In the genomic region with DNA sequence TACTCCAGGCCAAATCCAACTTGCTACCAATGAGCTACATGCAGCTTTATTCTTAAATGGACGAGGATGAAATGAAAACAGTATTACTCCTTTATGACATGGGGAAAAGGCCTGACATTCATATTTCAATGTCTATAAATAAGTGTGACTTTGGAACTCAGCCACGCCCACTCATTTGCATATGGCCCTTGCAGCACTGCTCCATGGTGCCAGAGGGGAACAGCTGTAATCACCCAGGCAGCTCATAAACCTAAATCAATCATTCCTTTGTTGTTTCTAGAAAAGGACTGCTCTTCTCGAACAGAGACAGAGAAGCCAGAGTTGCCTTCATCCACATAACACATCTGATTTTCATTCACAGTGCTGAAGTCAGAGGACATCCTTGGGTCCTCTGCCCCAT, we compare ENCODE assay signal across 22 mouse cellular contexts.
A peak's percentile ranks its signal among the peaks of the same experiment; 100 is the strongest.
DNase-seq lines count a peak whose midpoint lies in the region; ATAC-seq and TF ChIP-seq lines count a peak whose summit lies in the region.
"Had no signal": no experiment of that assay in that cellular context is flagged by ENCODE, and none has a peak within 500 bp of the region (broad histone marks: within the 10 kb centered on the region; RNA-seq: fewer than 3 reads in every experiment).

No protein-coding gene starts in this region.

- no peak for TF ChIP-seq EP300 in heart, postnatal 0 days (IDR thresholded peaks at IDR 0.05; ENCODE audit: low read depth)
- TF ChIP-seq EP300 in stomach, postnatal 0 days (optimal IDR thresholded peaks at IDR 0.05), result no peak

- WGBS in heart, postnatal 0 days, result 60% methylated on average over 3 of the region's 3 CpGs
- 49% methylated on average over 3 of the region's 3 CpGs for WGBS in lung, embryonic 14.5 days
- 40% methylated on average over 3 of the region's 3 CpGs for WGBS in intestine, postnatal 0 days
- 50% methylated on average over 3 of the region's 3 CpGs for WGBS in stomach, postnatal 0 days

- H3K9me3 ChIP-seq in heart, postnatal 0 days (replicated peaks; ENCODE audit: control insufficient read depth, low read length), result no peaks in the 10 kb centered on the region
- H3K9me3 ChIP-seq in lung, embryonic 14.5 days (ENCODE audit: low read depth, low read length), result no peaks in the 10 kb centered on the region
- H3K9me3 ChIP-seq in intestine, postnatal 0 days (ENCODE audit: control insufficient read depth), result no peaks in the 10 kb centered on the region
- no peaks in the 10 kb centered on the region for H3K9me3 ChIP-seq in stomach, postnatal 0 days (ENCODE audit: control insufficient read depth, low read length)
- H3K9me3 ChIP-seq: embryonic facial prominence, embryonic 15.5 days; hindbrain, embryonic 13.5 days; megakaryocyte, embryonic 14.5 days had no signal

- 0 out of 2 replicates have a peak, but pooled peaks cover 6% of the 10 kb centered on the region for H3K36me3 ChIP-seq in heart, postnatal 0 days (replicated peaks; ENCODE audit: control insufficient read depth, insufficient read depth, low read length)
- H3K36me3 ChIP-seq in lung, embryonic 14.5 days (ENCODE audit: insufficient read depth), result no peaks in the 10 kb centered on the region
- H3K36me3 ChIP-seq in intestine, postnatal 0 days (ENCODE audit: control insufficient read depth, insufficient read depth), result 0 out of 2 replicates have a peak, but pooled peaks cover 8% of the 10 kb centered on the region
- no peaks in the 10 kb centered on the region for H3K36me3 ChIP-seq in stomach, postnatal 0 days (ENCODE audit: control insufficient read depth, insufficient read depth, low read length)
- H3K36me3 ChIP-seq: embryonic facial prominence, embryonic 15.5 days; hindbrain, embryonic 13.5 days had no signal

- H3K27ac ChIP-seq in heart, postnatal 0 days (ENCODE audit: low read depth), result no peak overlapping the region
- H3K27ac ChIP-seq in lung, embryonic 14.5 days (ENCODE audit: low read depth), result no peak overlapping the region
- no peak overlapping the region for H3K27ac ChIP-seq in intestine, postnatal 0 days (ENCODE audit: low read depth, low read length)
- no peak overlapping the region for H3K27ac ChIP-seq in stomach, postnatal 0 days (replicated peaks)
- H3K27ac ChIP-seq: embryonic facial prominence, embryonic 15.5 days; heart, adult 2 months; hindbrain, embryonic 13.5 days; left cerebral cortex, adult 2 months had no signal

- H3K4me1 ChIP-seq in heart, postnatal 0 days (ENCODE audit: control insufficient read depth, insufficient read depth), result no peaks in the 10 kb centered on the region
- H3K4me1 ChIP-seq in lung, embryonic 14.5 days (ENCODE audit: insufficient read depth), result no peaks in the 10 kb centered on the region
- no peaks in the 10 kb centered on the region; the same call in 1 of the 2 replicates for H3K4me1 ChIP-seq in intestine, postnatal 0 days (replicated peaks; ENCODE audit: control insufficient read depth, insufficient read depth, low read length)
- H3K4me1 ChIP-seq in stomach, postnatal 0 days (replicated peaks; ENCODE audit: control insufficient read depth, insufficient read depth), result no peaks in the 10 kb centered on the region
- H3K4me1 ChIP-seq: embryonic facial prominence, embryonic 15.5 days had no signal

- no peak for TF ChIP-seq CTCF in heart, postnatal 0 days (IDR thresholded peaks at IDR 0.05; ENCODE audit: low read depth)
- TF ChIP-seq CTCF in lung, embryonic 14.5 days (IDR thresholded peaks at IDR 0.05; ENCODE audit: low read depth), result no peak
- no peak for TF ChIP-seq CTCF in intestine, postnatal 0 days (IDR thresholded peaks at IDR 0.05; ENCODE audit: low read depth)
- TF ChIP-seq CTCF in stomach, postnatal 0 days (IDR thresholded peaks at IDR 0.05; ENCODE audit: low read depth), result no peak

- H3K4me3 ChIP-seq in heart, postnatal 0 days (ENCODE audit: low read depth, low read length), result no peak overlapping the region
- no peak overlapping the region for H3K4me3 ChIP-seq in lung, embryonic 14.5 days (ENCODE audit: low read depth, low read length)
- H3K4me3 ChIP-seq in intestine, postnatal 0 days (ENCODE audit: low read depth, low read length), result no peak overlapping the region
- no peak overlapping the region for H3K4me3 ChIP-seq in stomach, postnatal 0 days (ENCODE audit: low read depth, low read length)
- H3K4me3 ChIP-seq: embryonic facial prominence, embryonic 15.5 days; heart, adult 2 months; hindbrain, embryonic 13.5 days; left cerebral cortex, adult 2 months; megakaryocyte, embryonic 14.5 days had no signal

- no peak overlapping the region for H3K9ac ChIP-seq in heart, postnatal 0 days (replicated peaks; ENCODE audit: low read depth, low read length)
- H3K9ac ChIP-seq in lung, embryonic 14.5 days, result no peak overlapping the region
- H3K9ac ChIP-seq in intestine, postnatal 0 days (ENCODE audit: low read depth, low read length), result no peak overlapping the region
- H3K9ac ChIP-seq in stomach, postnatal 0 days (ENCODE audit: low read length), result no peak overlapping the region
- H3K9ac ChIP-seq: embryonic facial prominence, embryonic 15.5 days; forebrain, postnatal 0 days; hindbrain, embryonic 13.5 days had no signal

- H3K4me2 ChIP-seq in heart, postnatal 0 days (ENCODE audit: low read depth, low read length), result no peak overlapping the region
- H3K4me2 ChIP-seq in lung, embryonic 14.5 days, result no peak overlapping the region
- no peak overlapping the region for H3K4me2 ChIP-seq in intestine, postnatal 0 days (replicated peaks; ENCODE audit: low read depth)
- no peak overlapping the region for H3K4me2 ChIP-seq in stomach, postnatal 0 days (replicated peaks; ENCODE audit: low read depth)
- H3K4me2 ChIP-seq: embryonic facial prominence, embryonic 15.5 days; hindbrain, embryonic 13.5 days; liver, embryonic 11.5 days had no signal

- ATAC-seq in heart, postnatal 0 days (ENCODE audit: insufficient read depth, low read depth), result peak; percentile 44; the same call in 1 of the 2 replicates
- no peak for ATAC-seq in lung, embryonic 14.5 days (ENCODE audit: insufficient read depth)
- ATAC-seq in intestine, postnatal 0 days, result peak; percentile 71
- no peak for ATAC-seq in stomach, postnatal 0 days (ENCODE audit: low FRiP score, low TSS enrichment)
- no peak for ATAC-seq in monocyte, adult 5-6 weeks (replicated peaks; ENCODE audit: insufficient number of reproducible peaks, low FRiP score, low TSS enrichment, poor library complexity, severe bottlenecking)
- ATAC-seq: forebrain, postnatal 0 days had no signal

- intact Hi-C loops in heart, postnatal 36 days (cut with DNase I), result no loop called here

- H3K27me3 ChIP-seq in heart, postnatal 0 days (ENCODE audit: control insufficient read depth, insufficient read depth, low read length), result no peaks in the 10 kb centered on the region
- no peaks in the 10 kb centered on the region for H3K27me3 ChIP-seq in lung, embryonic 14.5 days (ENCODE audit: insufficient read depth, low read length)
- no peaks in the 10 kb centered on the region for H3K27me3 ChIP-seq in intestine, postnatal 0 days (replicated peaks; ENCODE audit: control insufficient read depth, insufficient read depth, low read length)
- no peaks in the 10 kb centered on the region for H3K27me3 ChIP-seq in stomach, postnatal 0 days (ENCODE audit: control insufficient read depth, insufficient read depth, low read length)
- H3K27me3 ChIP-seq: embryonic facial prominence, embryonic 15.5 days; hindbrain, embryonic 13.5 days; megakaryocyte, embryonic 14.5 days had no signal

- DNase-seq in heart, postnatal 0 days (ENCODE audit: low spot score), result peak; percentile 54
- DNase-seq in heart, postnatal 36 days, result no peak
- DNase-seq in lung, embryonic 14.5 days, result peak; percentile 34
- no peak for DNase-seq in lung, postnatal 36 days
- DNase-seq in adipocyte (ENCODE audit: low spot score), result peak; percentile 23
- DNase-seq in stomach, postnatal 0 days (ENCODE audit: low spot score), result no peak
- DNase-seq: adrenal gland, adult 8-10 months; B cell, adult 2 months; cerebellum, adult 9-11 months; forebrain, postnatal 0 days; heart, adult 2 months; kidney, postnatal 14 days; left cerebral cortex, postnatal 4 days; spleen, adult 18-20 months; thymus, postnatal 36 days had no signal

Comparison
In these comparisons a context has a peak if more than half of its experiments do, and no peak if none do; other contexts are left out.
1. DNase-seq: peak in heart, postnatal 0 days (single experiment), lung, embryonic 14.5 days (single experiment) and adipocyte (single experiment); none in heart, postnatal 36 days (0 of 2), lung, postnatal 36 days (single experiment) and stomach, postnatal 0 days (single experiment).
2. ATAC-seq: peak in heart, postnatal 0 days (single experiment) and intestine, postnatal 0 days (single experiment); none in lung, embryonic 14.5 days (single experiment), stomach, postnatal 0 days (single experiment) and monocyte, adult 5-6 weeks (single experiment).